Mouse (Mus musculus) heart, embryonic 14.5 days (tissue): ENCODE results near the gene Gm11627. TPM values are rescaled to one million over a fixed set of nuclear protein-coding genes. Genes with fewer than 3 reads are reported as not detected.
"Not testable (repeated sequence)": the region's sequence is repeated elsewhere in the genome, so short reads cannot be mapped to it uniquely, and the experiment has no call there.

Source experiments
- ATAC-seq: fragments of 200-750 bp; cut with Nextera tagmentation; 2 replicates; pipeline ENCODE4 v1.8.0; 2017; ENCODE audit warnings: low read depth, moderate TSS enrichment; ENCODE audit not compliant: insufficient number of reproducible peaks, insufficient read depth, low FRiP score
- H3K27ac ChIP-seq, 2 experiments: fragments of 200-500 bp in 1 of 2; fragments of 300-500 bp in 1 of 2; sonication (generic) in 1 of 2; replicated peaks in 1 of 2; 2 replicates each; pipeline ENCODE4 v1.5.1; 2012 to 2014; ENCODE audit warnings: low read depth in 2 of 2, low read length in 2 of 2, control low read depth in 1 of 2, mild to moderate bottlenecking in 1 of 2, mixed read lengths in 1 of 2; ENCODE audit not compliant: control insufficient read depth in 1 of 2, insufficient read depth in 1 of 2
- H3K27me3 ChIP-seq: fragments of 300-500 bp; sonication (generic); 2 replicates; pipeline ENCODE4 v1.6.1; 2014; ENCODE audit warnings: mild to moderate bottlenecking, low read length, control low read depth; ENCODE audit not compliant: control insufficient read depth, insufficient read depth
- H3K36me3 ChIP-seq: fragments of 300-500 bp; sonication (generic); 2 replicates; pipeline ENCODE4 v1.6.1; 2014; ENCODE audit warnings: mild to moderate bottlenecking, control low read depth, low read length, mixed read lengths; ENCODE audit not compliant: control insufficient read depth, insufficient read depth
- H3K4me1 ChIP-seq, 2 experiments: fragments of 200-500 bp in 1 of 2; fragments of 300-500 bp in 1 of 2; sonication (generic) in 1 of 2; 2 replicates each; pipeline ENCODE4 v1.6.1; 2012 to 2014; ENCODE audit warnings: low read length in 2 of 2, control low read depth in 1 of 2, mixed read lengths in 1 of 2; ENCODE audit not compliant: control insufficient read depth in 2 of 2, insufficient read depth in 2 of 2
- H3K4me2 ChIP-seq: fragments of 300-500 bp; sonication (generic); 2 replicates; pipeline ENCODE4 v1.6.1; 2014; ENCODE audit warnings: mild to moderate bottlenecking, low read length
- H3K4me3 ChIP-seq, 2 experiments: fragments of 200-500 bp in 1 of 2; fragments of 300-500 bp in 1 of 2; sonication (generic) in 1 of 2; 2 replicates each; pipeline ENCODE4 v1.5.1; 2012 to 2014; ENCODE audit warnings: low read length in 2 of 2, mild to moderate bottlenecking in 2 of 2, control low read depth in 1 of 2, low read depth in 1 of 2, moderate library complexity in 1 of 2; ENCODE audit not compliant: control insufficient read depth in 1 of 2, insufficient read depth in 1 of 2
- H3K9ac ChIP-seq: fragments of 300-500 bp; sonication (generic); 2 replicates; pipeline ENCODE4 v1.6.1; 2014; ENCODE audit warnings: mild to moderate bottlenecking, low read length
- H3K9me3 ChIP-seq: fragments of 300-500 bp; sonication (generic); 2 replicates; pipeline ENCODE4 v1.6.1; 2016; ENCODE audit warnings: low read length, control low read depth; ENCODE audit not compliant: control insufficient read depth
- WGBS: fragments of 180-500 bp; shearing (Covaris S2); extraction: QIAGEN DNeasy Blood & Tissue Kit; methylation state at CpG from one replicate; pipeline ENCODE4 v1.1.7; 2014; 5-methylcytosine and 5-hydroxymethylcytosine counted together
- polyA plus RNA-seq: library from polyadenylated mRNA; unstranded; fragments of >200 nt; fragmentation: Nextera tagmentation; extraction: Ambion mirVana; gene quantifications from 2 replicates; pipeline ENCODE4 v1.2.1, GENCODE M21; 2014

The Gm11627 gene
- polyA plus RNA-seq, 1 experiment from 2014 or later = 13.9 TPM

- Histone ChIP-seq H3K4me1 (peaks cover 22 to 39% of the 10 kb centered on the region in 2 experiments), H3K36me3 (peaks cover 3% of the 10 kb centered on the region; the same call in 1 of the 2 replicates), H3K9me3 (no peaks in the 10 kb centered on the region), H3K27me3 (no peaks in the 10 kb centered on the region), H3K27ac (peak overlapping the region; percentile 21 to 37; a peak in 1 of 4 replicates), H3K4me3 (no peak overlapping the region), H3K4me2 (no peak overlapping the region), H3K9ac (0 out of 2 replicates have a peak overlapping the region, but pooled peaks have one; percentile 18)
- ATAC-seq = no peak
- 33% methylated on average over 6 of the region's 6 CpGs for WGBS
Measured at GRCm38 (mm10) chr11:102611317-102611705, 32.0 kb upstream of the Gm11627 start.

DNA sequence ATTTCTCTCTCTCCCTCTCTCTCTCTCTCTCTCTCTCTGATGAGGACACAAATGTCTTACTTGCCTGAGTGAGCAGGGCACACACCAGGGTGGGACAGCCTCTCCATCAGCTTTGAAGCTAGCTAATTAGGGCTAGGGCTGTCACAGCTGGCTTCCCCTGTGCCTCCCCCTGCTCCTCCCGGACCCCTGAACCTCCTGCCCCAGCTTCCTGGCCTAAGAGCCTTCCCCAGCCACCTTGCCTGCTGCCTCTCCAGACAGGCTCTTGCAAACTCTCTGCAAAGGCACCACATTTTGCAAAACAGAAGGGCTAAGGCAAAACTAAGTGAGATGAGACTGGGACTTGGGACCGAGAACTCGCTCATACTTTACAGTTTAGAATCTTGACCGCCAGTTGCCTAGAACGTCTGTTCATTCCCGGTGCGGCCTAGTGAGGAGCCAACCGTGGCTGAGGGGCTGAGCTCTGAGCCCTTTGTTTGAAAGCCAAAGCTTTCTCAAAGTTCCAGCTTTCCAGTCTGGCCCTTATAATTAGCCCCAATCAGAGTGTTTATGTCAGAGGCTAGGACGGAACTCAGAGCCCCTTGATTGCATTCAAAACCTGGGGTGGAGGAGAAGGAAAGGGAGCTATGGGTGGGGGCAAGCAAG is 31.5 kb upstream of the Gm11627 start:
- Histone ChIP-seq H3K4me3 (no peak overlapping the region), H3K9ac (0 out of 2 replicates have a peak overlapping the region, but pooled peaks have one; percentile 18), H3K4me1 (peaks cover 22 to 39% of the 10 kb centered on the region in 2 experiments), H3K4me2 (no peak overlapping the region), H3K36me3 (peaks cover 3% of the 10 kb centered on the region; the same call in 1 of the 2 replicates), H3K27ac (peak overlapping the region; percentile 21 to 37; a peak in 3 of 4 replicates), H3K9me3 (no peaks in the 10 kb centered on the region), H3K27me3 (no peaks in the 10 kb centered on the region)
- ATAC-seq = no peak
- WGBS = 36% methylated on average over 9 of the region's 9 CpGs

DNA sequence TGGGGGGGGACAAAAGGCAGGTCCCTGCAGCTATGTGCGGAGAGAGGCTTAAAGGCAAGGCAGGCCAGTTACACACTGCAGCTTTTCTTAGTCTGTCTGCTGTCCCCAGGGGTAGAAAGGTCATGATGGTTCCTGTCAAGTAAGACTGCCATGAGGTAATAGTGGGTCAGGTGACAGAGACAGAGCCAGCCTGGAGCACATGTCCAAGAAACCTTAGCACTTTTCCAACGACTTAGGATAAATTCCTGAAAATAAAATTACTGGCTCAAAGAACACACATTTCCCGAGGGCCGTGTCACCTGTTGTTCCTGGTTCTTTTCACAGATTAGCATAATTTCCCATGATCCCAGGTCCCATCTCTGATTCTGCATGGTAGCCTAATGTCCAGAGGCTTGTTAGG is 31.0 kb upstream of the Gm11627 start:
- 48% methylated on average over 4 of the region's 4 CpGs for WGBS
- Histone ChIP-seq H3K4me3 (no peak overlapping the region), H3K27ac (peak overlapping the region in 1 of 2 experiments; percentile 37; a peak in 3 of 4 replicates), H3K36me3 (peaks cover 3% of the 10 kb centered on the region; the same call in 1 of the 2 replicates), H3K9me3 (no peaks in the 10 kb centered on the region), H3K4me1 (peaks cover 22 to 39% of the 10 kb centered on the region in 2 experiments), H3K9ac (peak overlapping the region; percentile 41; the same call in 1 of the 2 replicates), H3K4me2 (no peak overlapping the region), H3K27me3 (no peaks in the 10 kb centered on the region)
- no peak for ATAC-seq

- ATAC-seq = no peak
- Histone ChIP-seq H3K36me3 (peaks cover 3% of the 10 kb centered on the region; the same call in 1 of the 2 replicates), H3K4me2 (peak overlapping the region; percentile 84; the same call in 1 of the 2 replicates), H3K4me1 (peaks cover 22 to 39% of the 10 kb centered on the region in 2 experiments), H3K4me3 (no peak overlapping the region), H3K27me3 (no peaks in the 10 kb centered on the region), H3K9me3 (no peaks in the 10 kb centered on the region), H3K27ac (peak overlapping the region in 1 of 2 experiments; percentile 37; a peak in 2 of 4 replicates), H3K9ac (peak overlapping the region; percentile 97)
- 62% methylated on average over 8 of the region's 8 CpGs for WGBS
Measured at GRCm38 (mm10) chr11:102609483-102609882, 30.2 kb upstream of the Gm11627 start.

DNA sequence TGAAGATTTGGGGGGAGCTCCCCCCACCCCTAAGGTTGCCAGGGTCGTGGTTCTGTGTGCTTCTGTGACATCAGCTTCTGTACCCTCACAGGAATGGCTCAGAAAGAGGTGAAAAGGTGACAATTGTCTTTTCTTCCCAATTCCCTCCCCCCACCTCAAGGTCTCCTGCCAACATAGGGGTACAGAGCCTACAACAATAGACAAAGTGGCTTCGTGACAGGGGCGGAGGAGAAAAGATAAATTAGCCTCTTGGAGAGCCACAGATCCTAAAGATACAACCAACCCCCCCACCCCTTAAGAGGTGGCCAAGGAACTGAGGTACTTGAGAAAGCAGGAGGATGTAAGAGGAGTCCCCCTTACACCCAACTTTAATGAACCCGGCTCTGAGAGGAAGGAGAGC is 29.4 kb upstream of the Gm11627 start:
- Histone ChIP-seq H3K27ac (peak overlapping the region; percentile 4 to 37; a peak in 3 of 4 replicates), H3K4me3 (peak overlapping the region in 1 of 2 experiments; percentile 88; a peak in 2 of 4 replicates), H3K36me3 (peaks cover 3% of the 10 kb centered on the region; the same call in 1 of the 2 replicates), H3K9me3 (no peaks in the 10 kb centered on the region), H3K27me3 (no peaks in the 10 kb centered on the region), H3K4me2 (peak overlapping the region; percentile 84), H3K9ac (peak overlapping the region; percentile 97), H3K4me1 (peaks cover 22 to 39% of the 10 kb centered on the region in 2 experiments)
- no peak for ATAC-seq
- 48% methylated on average over 4 of the region's 4 CpGs for WGBS

GRCm38 (mm10) chr11:102607686-102608548 is 28.7 kb upstream of the Gm11627 start:
- H3K4me3 ChIP-seq = peak overlapping the region; percentile 61 to 88; a peak in 3 of 4 replicates
- 26% methylated on average over 10 of the region's 10 CpGs for WGBS
- H3K27me3 ChIP-seq = no peaks in the 10 kb centered on the region
- peaks cover 22 to 41% of the 10 kb centered on the region in 2 experiments for H3K4me1 ChIP-seq
- no peaks in the 10 kb centered on the region for H3K9me3 ChIP-seq
- ATAC-seq = no peak
- H3K27ac ChIP-seq = peak overlapping the region; percentile 85 to 98
- peaks cover 3% of the 10 kb centered on the region; the same call in 1 of the 2 replicates for H3K36me3 ChIP-seq
- H3K9ac ChIP-seq = peak overlapping the region; percentile 97
- H3K4me2 ChIP-seq = peak overlapping the region; percentile 84

DNA sequence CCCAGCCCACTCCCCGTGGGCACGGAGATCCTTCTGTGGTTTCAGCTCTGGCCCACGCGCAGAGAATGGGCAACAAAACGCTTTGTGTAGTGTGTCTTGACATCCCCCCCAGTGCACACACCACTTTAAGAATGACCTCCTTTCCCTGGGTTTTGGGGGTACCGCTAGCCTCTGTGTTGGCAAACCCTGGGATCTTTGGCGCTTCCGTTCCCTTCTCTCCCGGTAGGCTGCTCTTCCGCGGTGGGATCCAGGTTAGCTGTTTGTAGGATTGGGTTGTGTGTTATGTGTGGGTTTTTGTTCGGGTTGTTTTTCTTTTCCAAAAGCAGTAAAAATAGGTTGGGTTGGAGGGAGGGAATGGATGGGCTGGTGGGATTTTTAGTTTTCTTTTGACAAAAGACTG is 27.9 kb upstream of the Gm11627 start:
- 3% methylated on average over 12 of the region's 12 CpGs for WGBS
- ATAC-seq, H3K9me3 ChIP-seq, H3K27me3 ChIP-seq, H3K36me3 ChIP-seq: not testable (repeated sequence)
- Histone ChIP-seq H3K4me2 (peak overlapping the region; percentile 84), H3K4me1 (peaks cover 22 to 45% of the 10 kb centered on the region in 2 experiments), H3K27ac (peak overlapping the region; percentile 85 to 98), H3K9ac (peak overlapping the region; percentile 97), H3K4me3 (peak overlapping the region; percentile 61 to 88)
